Comparison of ENCODE assay signal across 8 mouse cellular contexts in the genomic region with DNA sequence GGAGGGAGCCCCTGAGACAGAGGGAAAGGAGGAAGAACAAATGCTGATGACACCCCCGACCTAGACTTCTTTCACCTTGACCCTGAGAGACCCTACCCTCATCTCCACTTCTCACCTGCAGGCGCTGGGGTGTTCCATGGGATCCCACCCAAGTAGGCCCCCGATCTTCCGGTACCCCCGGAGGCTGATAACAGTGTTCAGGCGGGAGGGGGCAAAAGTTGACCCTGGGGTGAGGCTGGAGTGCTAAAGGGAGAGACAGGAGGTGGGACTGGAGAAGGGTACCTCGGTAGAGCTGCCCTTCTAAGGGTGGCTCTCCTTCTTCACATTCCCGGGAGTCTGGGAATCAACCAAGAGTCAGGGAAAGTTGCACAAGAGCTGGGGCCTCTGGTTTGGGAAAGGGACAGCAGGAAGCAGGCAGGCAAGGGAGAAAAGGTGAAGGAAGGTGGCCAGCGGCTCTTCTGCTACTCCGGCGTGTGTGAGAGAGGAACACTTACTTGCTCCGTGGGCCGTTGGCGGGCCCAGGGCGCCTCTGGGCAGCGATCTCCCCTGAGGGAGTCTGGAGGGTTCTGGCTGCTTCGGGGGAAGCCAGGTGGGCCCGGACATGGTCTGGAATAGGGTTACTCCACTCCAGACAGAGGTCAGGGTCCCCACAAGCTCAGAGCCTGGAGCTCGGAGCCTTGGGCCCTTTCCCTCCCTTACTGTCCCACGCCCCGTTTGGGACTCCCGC. TPM values are rescaled to one million over a fixed set of nuclear protein-coding genes. Genes with fewer than 3 reads are reported as not detected.
DNase-seq lines count a peak whose midpoint lies in the region; ATAC-seq and TF ChIP-seq lines count a peak whose summit lies in the region.

No protein-coding gene starts in this region.

- 0 out of 2 replicates have a peak, but pooled peaks cover 5% of the 10 kb centered on the region for H3K9me3 ChIP-seq in embryonic facial prominence, embryonic 14.5 days (ENCODE audit: control insufficient read depth, low read length)
- no peaks in the 10 kb centered on the region for H3K9me3 ChIP-seq in intestine, postnatal 0 days (ENCODE audit: control insufficient read depth)
- no peaks in the 10 kb centered on the region for H3K9me3 ChIP-seq in midbrain, embryonic 15.5 days

- WGBS in kidney, adult 2 months, result 4% methylated on average over 22 of the region's 22 CpGs
- WGBS in embryonic facial prominence, embryonic 14.5 days, result 2% methylated on average over 19 of the region's 22 CpGs
- WGBS in intestine, postnatal 0 days, result under 1% methylated on average over 22 of the region's 22 CpGs
- 3% methylated on average over 22 of the region's 22 CpGs for WGBS in midbrain, embryonic 15.5 days

- H3K27ac ChIP-seq in kidney, adult 2 months (ENCODE audit: insufficient read depth, low read depth, low read length), result peak overlapping the region; percentile 77
- peak overlapping the region; percentile 95 for H3K27ac ChIP-seq in embryonic facial prominence, embryonic 14.5 days (replicated peaks; ENCODE audit: low read depth, low read length)
- H3K27ac ChIP-seq in intestine, postnatal 0 days (ENCODE audit: low read depth, low read length), result peak overlapping the region; percentile 89
- H3K27ac ChIP-seq in midbrain, embryonic 15.5 days, result peak overlapping the region; percentile 65

- H3K4me1 ChIP-seq in kidney, adult 2 months (ENCODE audit: control insufficient read depth, insufficient read depth, low read length), result peaks cover 9% of the 10 kb centered on the region; the same call in 1 of the 2 replicates
- H3K4me1 ChIP-seq in embryonic facial prominence, embryonic 14.5 days (ENCODE audit: control insufficient read depth, insufficient read depth, low read length), result peaks cover 26% of the 10 kb centered on the region
- peaks cover 28% of the 10 kb centered on the region for H3K4me1 ChIP-seq in intestine, postnatal 0 days (replicated peaks; ENCODE audit: control insufficient read depth, insufficient read depth, low read length)
- peaks cover 21% of the 10 kb centered on the region for H3K4me1 ChIP-seq in midbrain, embryonic 15.5 days

- ATAC-seq in embryonic facial prominence, embryonic 14.5 days (ENCODE audit: low read depth), result peak; percentile 60
- ATAC-seq in intestine, postnatal 0 days, result peak; percentile 11; the same call in 1 of the 2 replicates
- 0 out of 2 replicates have a peak, but pooled peaks have one; percentile 46 for ATAC-seq in midbrain, embryonic 15.5 days (replicated peaks)
- no peak for ATAC-seq in cerebellum, adult (ENCODE audit: insufficient number of reproducible peaks, low FRiP score, low TSS enrichment)
- ATAC-seq in inflammation-experienced regulatory T-cells, adult 6 months, result no peak

- peak overlapping the region; percentile 91 for H3K9ac ChIP-seq in embryonic facial prominence, embryonic 14.5 days (ENCODE audit: low read depth, low read length)
- H3K9ac ChIP-seq in intestine, postnatal 0 days (ENCODE audit: low read depth, low read length), result peak overlapping the region; percentile 75
- H3K9ac ChIP-seq in midbrain, embryonic 15.5 days, result peak overlapping the region; percentile 48; the same call in 1 of the 2 replicates

- peak overlapping the region; percentile 85 for H3K4me2 ChIP-seq in embryonic facial prominence, embryonic 14.5 days (ENCODE audit: low read depth, low read length)
- H3K4me2 ChIP-seq in intestine, postnatal 0 days (replicated peaks; ENCODE audit: low read depth), result peak overlapping the region; percentile 86
- H3K4me2 ChIP-seq in midbrain, embryonic 15.5 days, result peak overlapping the region; percentile 52

- DNase-seq in kidney, adult 2 months, result no peak
- no peak for DNase-seq in kidney, adult 8-10 months
- no peak for DNase-seq in embryonic facial prominence, embryonic 14.5 days (ENCODE audit: low spot score)
- no peak for DNase-seq in right cerebral cortex, adult 2 months (ENCODE audit: low spot score in 2 of 2)

- H3K27me3 ChIP-seq in kidney, adult 2 months (replicated peaks; ENCODE audit: control insufficient read depth, insufficient read depth, low read length), result no peaks in the 10 kb centered on the region
- no peaks in the 10 kb centered on the region for H3K27me3 ChIP-seq in embryonic facial prominence, embryonic 14.5 days (replicated peaks; ENCODE audit: control insufficient read depth, insufficient read depth, low read length)
- no peaks in the 10 kb centered on the region for H3K27me3 ChIP-seq in intestine, postnatal 0 days (replicated peaks; ENCODE audit: control insufficient read depth, insufficient read depth, low read length)
- H3K27me3 ChIP-seq in midbrain, embryonic 15.5 days (replicated peaks), result no peaks in the 10 kb centered on the region

- peak overlapping the region; percentile 72 for H3K4me3 ChIP-seq in kidney, adult 2 months (ENCODE audit: insufficient read depth, low read depth, low read length)
- peak overlapping the region; percentile 64 for H3K4me3 ChIP-seq in embryonic facial prominence, embryonic 14.5 days (ENCODE audit: low read depth, low read length)
- H3K4me3 ChIP-seq in intestine, postnatal 0 days (ENCODE audit: low read depth, low read length), result peak overlapping the region; percentile 61
- H3K4me3 ChIP-seq in midbrain, embryonic 15.5 days, result peak overlapping the region; percentile 36

- TF ChIP-seq POLR2A in kidney, adult 2 months (IDR thresholded peaks at IDR 0.05; ENCODE audit: low read depth, low read length), result peak; percentile 46

- no peak for TF ChIP-seq CTCF in kidney, adult 2 months (conservative IDR thresholded peaks at IDR 0.05; ENCODE audit: insufficient read depth, insufficient read length, low read depth, low read length)
- no peak for TF ChIP-seq CTCF in intestine, postnatal 0 days (IDR thresholded peaks at IDR 0.05; ENCODE audit: low read depth)

- H3K36me3 ChIP-seq in kidney, adult 2 months (ENCODE audit: control insufficient read depth, insufficient read depth, low read length), result no peaks in the 10 kb centered on the region
- peaks cover 56% of the 10 kb centered on the region for H3K36me3 ChIP-seq in embryonic facial prominence, embryonic 14.5 days (ENCODE audit: control insufficient read depth, insufficient read depth, low read length)
- peaks cover 22% of the 10 kb centered on the region for H3K36me3 ChIP-seq in intestine, postnatal 0 days (ENCODE audit: control insufficient read depth, insufficient read depth)
- H3K36me3 ChIP-seq in midbrain, embryonic 15.5 days (replicated peaks), result peaks cover 5% of the 10 kb centered on the region

RNA-seq across cellular contexts. Expression of gene Trip6, which starts 0.6 kb away (rescaled TPM):
- 53.2 and 60.2 TPM in 2 replicates for polyA plus RNA-seq in kidney, adult 2 months (2012; rRNA removed)
- 72.3 and 88.9 TPM in 2 replicates for polyA plus RNA-seq in embryonic facial prominence, embryonic 14.5 days (2014; fragmentation: Nextera tagmentation; extraction: Ambion mirVana)
- 23.8 and 24.8 TPM in 2 replicates for polyA plus RNA-seq in intestine, postnatal 0 days (2015; fragmentation: Nextera tagmentation; extraction: Ambion mirVana)
- polyA plus RNA-seq in midbrain, embryonic 15.5 days (2015; fragmentation: Nextera tagmentation; extraction: Ambion mirVana), result 14.7 and 19.1 TPM in 2 replicates
- 1 to 10 TPM; 1.4 to 1.7 (median 1.6) TPM for polyA plus RNA-seq in inflammation-experienced regulatory T-cells, adult 6 months (2017; shearing (Covaris generic))

RNA-seq across cellular contexts. Expression of gene Srrt, which starts 6.2 kb away (rescaled TPM):
- polyA plus RNA-seq in kidney, adult 2 months (2012; rRNA removed), result 83.0 and 86.9 TPM in 2 replicates
- 101 and 105 TPM in 2 replicates for polyA plus RNA-seq in embryonic facial prominence, embryonic 14.5 days (2014; fragmentation: Nextera tagmentation; extraction: Ambion mirVana)
- polyA plus RNA-seq in intestine, postnatal 0 days (2015; fragmentation: Nextera tagmentation; extraction: Ambion mirVana), result 31.3 and 32.2 TPM in 2 replicates
- 106 and 107 TPM in 2 replicates for polyA plus RNA-seq in midbrain, embryonic 15.5 days (2015; fragmentation: Nextera tagmentation; extraction: Ambion mirVana)
- 10 to 100 TPM; 58.1 to 76.1 (median 61.2) TPM for polyA plus RNA-seq in inflammation-experienced regulatory T-cells, adult 6 months (2017; shearing (Covaris generic))

RNA-seq across cellular contexts. Expression of gene Ufsp1, which starts 19.2 kb away (rescaled TPM):
- polyA plus RNA-seq in kidney, adult 2 months (2012; rRNA removed), result 17.3 and 18.4 TPM in 2 replicates
- 11.1 and 12.3 TPM in 2 replicates for polyA plus RNA-seq in embryonic facial prominence, embryonic 14.5 days (2014; fragmentation: Nextera tagmentation; extraction: Ambion mirVana)
- 10.4 and 11.0 TPM in 2 replicates for polyA plus RNA-seq in intestine, postnatal 0 days (2015; fragmentation: Nextera tagmentation; extraction: Ambion mirVana)
- polyA plus RNA-seq in midbrain, embryonic 15.5 days (2015; fragmentation: Nextera tagmentation; extraction: Ambion mirVana), result 18.2 and 18.7 TPM in 2 replicates
- polyA plus RNA-seq in inflammation-experienced regulatory T-cells, adult 6 months (2017; shearing (Covaris generic)), result 1 to 10 TPM in 2 of 3 experiments, under 1 TPM in 1; 0.32 to 2.0 (median 1.5) TPM

RNA-seq across cellular contexts. Expression of gene Slc12a9, which starts 19.8 kb away (rescaled TPM):
- polyA plus RNA-seq in kidney, adult 2 months (2012; rRNA removed), result 21.6 and 25.9 TPM in 2 replicates
- 8.6 and 8.8 TPM in 2 replicates for polyA plus RNA-seq in embryonic facial prominence, embryonic 14.5 days (2014; fragmentation: Nextera tagmentation; extraction: Ambion mirVana)
- polyA plus RNA-seq in intestine, postnatal 0 days (2015; fragmentation: Nextera tagmentation; extraction: Ambion mirVana), result 11.8 and 13.4 TPM in 2 replicates
- polyA plus RNA-seq in midbrain, embryonic 15.5 days (2015; fragmentation: Nextera tagmentation; extraction: Ambion mirVana), result 27.7 and 29.5 TPM in 2 replicates
- polyA plus RNA-seq in inflammation-experienced regulatory T-cells, adult 6 months (2017; shearing (Covaris generic)), result 10 to 100 TPM in 2 of 3 experiments, 1 to 10 TPM in 1; 6.0 to 15.2 (median 11.0) TPM

RNA-seq across cellular contexts. Expression of gene Ache, which starts 26.3 kb away (rescaled TPM):
- 4.7 and 5.1 TPM in 2 replicates for polyA plus RNA-seq in kidney, adult 2 months (2012; rRNA removed)
- polyA plus RNA-seq in embryonic facial prominence, embryonic 14.5 days (2014; fragmentation: Nextera tagmentation; extraction: Ambion mirVana), result 29.6 and 33.0 TPM in 2 replicates
- polyA plus RNA-seq in intestine, postnatal 0 days (2015; fragmentation: Nextera tagmentation; extraction: Ambion mirVana), result 8.9 and 9.6 TPM in 2 replicates
- polyA plus RNA-seq in midbrain, embryonic 15.5 days (2015; fragmentation: Nextera tagmentation; extraction: Ambion mirVana), result 39.8 and 45.6 TPM in 2 replicates
- not detected for polyA plus RNA-seq in inflammation-experienced regulatory T-cells, adult 6 months (2017; shearing (Covaris generic))

Comparison
In these comparisons a context has a peak if more than half of its experiments do, and no peak if none do; other contexts are left out.
1. ATAC-seq: peak in embryonic facial prominence, embryonic 14.5 days (single experiment), intestine, postnatal 0 days (single experiment) and midbrain, embryonic 15.5 days (single experiment); none in cerebellum, adult (single experiment) and inflammation-experienced regulatory T-cells, adult 6 months (single experiment).
2. Peak in every context shown above with its lines, with median percentiles within 50 percentile points of each other: H3K27ac ChIP-seq, H3K4me3 ChIP-seq, H3K4me2 ChIP-seq and H3K9ac ChIP-seq.